Mouse (Mus musculus): ENCODE results near the gene Vps52.

Vps52 gene

GRCm38 (mm10) chr17:33920282-33921097 is 35.1 kb upstream of the Vps52 start:
- DNase-seq (ENCODE audit: low spot score) = no peak

- no peak for DNase-seq (ENCODE audit: low spot score)
These were observed 34.3 kb upstream of the Vps52 start for GRCm38 (mm10) chr17:33921361-33921760.

- DNase-seq (ENCODE audit: low spot score) = no peak
These were observed 30.9 kb upstream of the Vps52 start for GRCm38 (mm10) chr17:33924577-33925283.

- DNase-seq (ENCODE audit: low spot score) = no peak
These were observed 30.1 kb upstream of the Vps52 start for GRCm38 (mm10) chr17:33925406-33926116.

GRCm38 (mm10) chr17:33926207-33926932 is 29.2 kb upstream of the Vps52 start:
- no peak for DNase-seq (ENCODE audit: low spot score)

GRCm38 (mm10) chr17:33928251-33928947 is 27.2 kb upstream of the Vps52 start:
- no peak for DNase-seq (ENCODE audit: low spot score)

GRCm38 (mm10) chr17:33929371-33930279 is 26.0 kb upstream of the Vps52 start, which contains the start of gene Rgl2:
Gene Rgl2 (plus strand): TSS chr17:33929543.
- DNase-seq (ENCODE audit: low spot score) = peak; percentile 69

- no peak for DNase-seq (ENCODE audit: low spot score)
These were observed 25.1 kb upstream of the Vps52 start for GRCm38 (mm10) chr17:33930280-33931158.

- no peak for DNase-seq (ENCODE audit: low spot score)
These were observed 24.3 kb upstream of the Vps52 start for GRCm38 (mm10) chr17:33931159-33931866.

GRCm38 (mm10) chr17:33931947-33932346 is 23.7 kb upstream of the Vps52 start:
- no peak for DNase-seq (ENCODE audit: low spot score)

GRCm38 (mm10) chr17:33932448-33932847 is 23.2 kb upstream of the Vps52 start:
- DNase-seq (ENCODE audit: low spot score) = no peak

GRCm38 (mm10) chr17:33932970-33933369 is 22.6 kb upstream of the Vps52 start:
- DNase-seq (ENCODE audit: low spot score) = no peak

GRCm38 (mm10) chr17:33935422-33936055 is 20.1 kb upstream of the Vps52 start:
- DNase-seq (ENCODE audit: low spot score) = no peak

- DNase-seq (ENCODE audit: low spot score) = no peak
These were observed 18.6 kb upstream of the Vps52 start for GRCm38 (mm10) chr17:33936993-33937392.

- no peak for DNase-seq (ENCODE audit: low spot score)
These were observed 16.8 kb upstream of the Vps52 start for GRCm38 (mm10) chr17:33938783-33939182.

GRCm38 (mm10) chr17:33940206-33940805 is 15.3 kb upstream of the Vps52 start, which contains the start of the genes Pfdn6 and Wdr46:
Gene Pfdn6 (minus strand): TSS chr17:33940343.
Gene Wdr46 (plus strand): TSS chr17:33940660.
- peak; percentile 84 for DNase-seq (ENCODE audit: low spot score)

- no peak for DNase-seq (ENCODE audit: low spot score)
These were observed 14.6 kb upstream of the Vps52 start for GRCm38 (mm10) chr17:33940981-33941380.

Measured in layer of hippocampus, adult 9-10 months (tissue).